Mouse (Mus musculus): Measurements from ENCODE around the gene 4930562C15Rik. TPM values are rescaled to one million over a fixed set of nuclear protein-coding genes. Genes with fewer than 3 reads are reported as not detected.
"Not testable (repeated sequence)": the region's sequence is repeated elsewhere in the genome, so short reads cannot be mapped to it uniquely, and the experiment has no call there.

The 4930562C15Rik gene
- polyA plus RNA-seq, 1 experiment, result 0.14 TPM

- Histone ChIP-seq H3K27me3 (ENCODE audit: control insufficient read depth, insufficient read depth, insufficient read length) (no peaks in the 10 kb centered on the region), H3K79me3 (ENCODE audit: low read depth) (no peaks in the 10 kb centered on the region), H3K4me3 (ENCODE audit: insufficient read depth, poor library complexity, severe bottlenecking) (no peak overlapping the region), H3K36me3 (ENCODE audit: control insufficient read depth, insufficient read depth) (no peaks in the 10 kb centered on the region), H3K79me2 (ENCODE audit: control insufficient read depth, insufficient read depth) (no peaks in the 10 kb centered on the region), H3ac (ENCODE audit: control insufficient read depth, insufficient read length, low read depth) (no peak overlapping the region)
- TF ChIP-seq MYOD1 (IDR thresholded peaks at IDR 0.05; ENCODE audit: control insufficient read depth, insufficient read length, low read depth), result no peak
These were observed 38.6 kb upstream of the 4930562C15Rik start for GRCm38 (mm10) chr16:4796631-4797030.

GRCm38 (mm10) chr16:4818349-4818748 lies 16.9 kb upstream of the 4930562C15Rik start:
- no peak overlapping the region for H3ac ChIP-seq (ENCODE audit: control insufficient read depth, insufficient read length, low read depth)
- no peaks in the 10 kb centered on the region for H3K79me3 ChIP-seq (ENCODE audit: low read depth)
- H3K27me3 ChIP-seq (ENCODE audit: control insufficient read depth, insufficient read depth, insufficient read length), result no peaks in the 10 kb centered on the region
- no peak overlapping the region for H3K4me3 ChIP-seq (ENCODE audit: insufficient read depth, poor library complexity, severe bottlenecking)
- H3K79me2 ChIP-seq (ENCODE audit: control insufficient read depth, insufficient read depth), result no peaks in the 10 kb centered on the region
- no peak for TF ChIP-seq CEBPB (IDR thresholded peaks at IDR 0.05; ENCODE audit: low read depth)
- no peak for TF ChIP-seq CTCF (IDR thresholded peaks at IDR 0.05; ENCODE audit: control insufficient read depth, insufficient read depth, insufficient read length)
- no peak for TF ChIP-seq FOSL1 (IDR thresholded peaks at IDR 0.05; ENCODE audit: insufficient read depth, low read length, poor library complexity, severe bottlenecking)
- TF ChIP-seq MYOG (IDR thresholded peaks at IDR 0.05; ENCODE audit: control insufficient read depth, extremely low read depth, insufficient read length), result no peak
- TF ChIP-seq MAX (IDR thresholded peaks at IDR 0.05), result no peak
- no peaks in the 10 kb centered on the region for H3K36me3 ChIP-seq (ENCODE audit: control insufficient read depth, insufficient read depth)

GRCm38 (mm10) chr16:4824466-4824865 lies 10.8 kb upstream of the 4930562C15Rik start:
- H3K27me3 ChIP-seq (ENCODE audit: control insufficient read depth, insufficient read depth, insufficient read length); H3K79me2 ChIP-seq (ENCODE audit: control insufficient read depth, insufficient read depth); H3K79me3 ChIP-seq (ENCODE audit: low read depth); H3K4me3 ChIP-seq (ENCODE audit: insufficient read depth, poor library complexity, severe bottlenecking); H3ac ChIP-seq (ENCODE audit: control insufficient read depth, insufficient read length, low read depth); H3K36me3 ChIP-seq (ENCODE audit: control insufficient read depth, insufficient read depth): not testable (repeated sequence)

GRCm38 (mm10) chr16:4827639-4828038 lies 7.6 kb upstream of the 4930562C15Rik start:
- H3K79me2 ChIP-seq (ENCODE audit: control insufficient read depth, insufficient read depth), result no peaks in the 10 kb centered on the region
- H3K27me3 ChIP-seq (ENCODE audit: control insufficient read depth, insufficient read depth, insufficient read length), result no peaks in the 10 kb centered on the region
- TF ChIP-seq MYOD1 (IDR thresholded peaks at IDR 0.05; ENCODE audit: control insufficient read depth, insufficient read length, low read depth) (no peak), FOSL1 (IDR thresholded peaks at IDR 0.05; ENCODE audit: insufficient read depth, low read length, poor library complexity, severe bottlenecking) (no peak), CTCF (IDR thresholded peaks at IDR 0.05; ENCODE audit: control insufficient read depth, insufficient read depth, insufficient read length) (no peak), MYOG (IDR thresholded peaks at IDR 0.05; ENCODE audit: control insufficient read depth, extremely low read depth, insufficient read length) (no peak), USF1 (IDR thresholded peaks at IDR 0.05; ENCODE audit: low read depth) (no peak), CEBPB (IDR thresholded peaks at IDR 0.05; ENCODE audit: low read depth) (no peak), MAX (IDR thresholded peaks at IDR 0.05) (no peak)
- H3K4me3 ChIP-seq (ENCODE audit: insufficient read depth, poor library complexity, severe bottlenecking), result no peak overlapping the region
- H3K79me3 ChIP-seq (ENCODE audit: low read depth), result no peaks in the 10 kb centered on the region
- H3K36me3 ChIP-seq (ENCODE audit: control insufficient read depth, insufficient read depth), result no peaks in the 10 kb centered on the region
- no peak overlapping the region for H3ac ChIP-seq (ENCODE audit: control insufficient read depth, insufficient read length, low read depth)

- no peak overlapping the region for H3K4me3 ChIP-seq (ENCODE audit: insufficient read depth, poor library complexity, severe bottlenecking)
These were observed 5.8 kb upstream of the 4930562C15Rik start for GRCm38 (mm10) chr16:4829271-4829900.

GRCm38 (mm10) chr16:4831650-4832419 lies 3.4 kb upstream of the 4930562C15Rik start:
- TF ChIP-seq CEBPB (IDR thresholded peaks at IDR 0.05; ENCODE audit: low read depth) (no peak), FOSL1 (IDR thresholded peaks at IDR 0.05; ENCODE audit: insufficient read depth, low read length, poor library complexity, severe bottlenecking) (no peak), USF1 (IDR thresholded peaks at IDR 0.05; ENCODE audit: low read depth) (no peak), CTCF (IDR thresholded peaks at IDR 0.05; ENCODE audit: control insufficient read depth, insufficient read depth, insufficient read length) (no peak), MAX (IDR thresholded peaks at IDR 0.05) (no peak), MYOD1 (IDR thresholded peaks at IDR 0.05; ENCODE audit: control insufficient read depth, insufficient read length, low read depth) (no peak), MYOG (IDR thresholded peaks at IDR 0.05; ENCODE audit: control insufficient read depth, extremely low read depth, insufficient read length) (no peak)
- H3ac ChIP-seq (ENCODE audit: control insufficient read depth, insufficient read length, low read depth), result no peak overlapping the region
- no peak overlapping the region for H3K4me3 ChIP-seq (ENCODE audit: insufficient read depth, poor library complexity, severe bottlenecking)
- H3K36me3 ChIP-seq (ENCODE audit: control insufficient read depth, insufficient read depth), result no peaks in the 10 kb centered on the region
- no peaks in the 10 kb centered on the region for H3K27me3 ChIP-seq (ENCODE audit: control insufficient read depth, insufficient read depth, insufficient read length)
- no peaks in the 10 kb centered on the region for H3K79me2 ChIP-seq (ENCODE audit: control insufficient read depth, insufficient read depth)
- H3K79me3 ChIP-seq (ENCODE audit: low read depth), result no peaks in the 10 kb centered on the region

More at GRCm38 (mm10) chr16:4829271-4829900, 5.8 kb upstream of the 4930562C15Rik start:
- H3K79me3 ChIP-seq (ENCODE audit: low read depth), result no peaks in the 10 kb centered on the region
- no peaks in the 10 kb centered on the region for H3K27me3 ChIP-seq (ENCODE audit: control insufficient read depth, insufficient read depth, insufficient read length)
- H3K79me2 ChIP-seq (ENCODE audit: control insufficient read depth, insufficient read depth), result no peaks in the 10 kb centered on the region
- no peak overlapping the region for H3ac ChIP-seq (ENCODE audit: control insufficient read depth, insufficient read length, low read depth)
- no peak for TF ChIP-seq CTCF (IDR thresholded peaks at IDR 0.05; ENCODE audit: control insufficient read depth, insufficient read depth, insufficient read length)
- no peak for TF ChIP-seq FOSL1 (IDR thresholded peaks at IDR 0.05; ENCODE audit: insufficient read depth, low read length, poor library complexity, severe bottlenecking)
- TF ChIP-seq USF1 (IDR thresholded peaks at IDR 0.05; ENCODE audit: low read depth), result no peak
- no peak for TF ChIP-seq MYOG (IDR thresholded peaks at IDR 0.05; ENCODE audit: control insufficient read depth, extremely low read depth, insufficient read length)
- TF ChIP-seq CEBPB (IDR thresholded peaks at IDR 0.05; ENCODE audit: low read depth), result no peak
- TF ChIP-seq MYOD1 (IDR thresholded peaks at IDR 0.05; ENCODE audit: control insufficient read depth, insufficient read length, low read depth), result no peak
- no peak for TF ChIP-seq MAX (IDR thresholded peaks at IDR 0.05)
- H3K36me3 ChIP-seq (ENCODE audit: control insufficient read depth, insufficient read depth), result no peaks in the 10 kb centered on the region

Measured in C2C12 (cell line).